Mouse (Mus musculus) skeletal muscle tissue, postnatal 0 days (tissue): ENCODE data around the gene Kdelr1. TPM values are rescaled to one million over a fixed set of nuclear protein-coding genes. Genes with fewer than 3 reads are reported as not detected.

Experiments
- polyA plus RNA-seq: library from polyadenylated mRNA; unstranded; fragments of >200 nt; fragmentation: Nextera tagmentation; extraction: Ambion mirVana; gene quantifications from 2 replicates; pipeline ENCODE4 v1.2.1, GENCODE M21; 2015

Kdelr1 gene
- polyA plus RNA-seq = 37.5 and 44.5 TPM in 2 replicates

DNA sequence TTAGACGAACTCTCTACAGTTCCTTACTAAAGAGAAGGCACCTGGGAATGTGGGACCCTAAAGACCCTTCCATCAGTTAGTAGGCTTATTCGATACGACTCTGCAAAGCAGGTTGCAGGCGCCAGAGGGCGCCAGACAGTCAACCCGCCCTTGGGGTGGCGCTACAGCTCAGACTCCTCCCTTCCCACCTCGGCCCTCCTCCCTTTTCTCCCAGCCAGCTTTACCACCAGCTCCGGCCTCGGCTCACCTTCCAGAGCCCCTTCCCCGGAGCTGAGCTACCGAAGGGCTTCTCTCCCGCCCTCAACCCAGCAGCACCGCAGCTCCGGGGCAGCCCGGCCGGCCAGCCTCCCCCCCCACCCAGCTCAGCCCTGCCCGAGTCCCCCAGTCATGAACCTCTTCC lies at the start of gene Kdelr1:
Gene Kdelr1 (plus strand): TSS at position 149 of the 400 bp plus-strand sequence.

DNA sequence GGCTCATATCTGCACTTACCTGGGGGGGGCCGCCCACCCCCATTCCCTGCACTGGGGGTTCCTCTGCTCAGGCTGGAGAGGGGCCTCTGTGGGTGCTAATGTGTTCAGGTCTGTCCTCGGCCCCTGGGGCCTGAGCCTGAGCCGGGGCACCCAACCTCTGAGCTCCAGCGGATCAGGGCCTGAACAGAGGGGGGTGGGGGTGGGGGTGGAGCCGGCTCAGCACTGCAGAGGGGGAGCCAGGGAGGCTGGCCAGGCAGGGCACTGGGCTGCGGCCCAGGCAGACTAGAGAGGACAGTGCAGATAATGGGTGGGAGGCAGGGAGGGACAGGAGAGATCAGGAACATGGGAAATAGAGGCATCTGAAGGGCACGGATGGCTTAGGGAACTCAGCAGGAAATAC lies 48.0 kb upstream of the Kdelr1 start, which contains the start of gene Kcnj14:
Gene Kcnj14 (minus strand): TSS at position 185 of the 400 bp plus-strand sequence.

DNA sequence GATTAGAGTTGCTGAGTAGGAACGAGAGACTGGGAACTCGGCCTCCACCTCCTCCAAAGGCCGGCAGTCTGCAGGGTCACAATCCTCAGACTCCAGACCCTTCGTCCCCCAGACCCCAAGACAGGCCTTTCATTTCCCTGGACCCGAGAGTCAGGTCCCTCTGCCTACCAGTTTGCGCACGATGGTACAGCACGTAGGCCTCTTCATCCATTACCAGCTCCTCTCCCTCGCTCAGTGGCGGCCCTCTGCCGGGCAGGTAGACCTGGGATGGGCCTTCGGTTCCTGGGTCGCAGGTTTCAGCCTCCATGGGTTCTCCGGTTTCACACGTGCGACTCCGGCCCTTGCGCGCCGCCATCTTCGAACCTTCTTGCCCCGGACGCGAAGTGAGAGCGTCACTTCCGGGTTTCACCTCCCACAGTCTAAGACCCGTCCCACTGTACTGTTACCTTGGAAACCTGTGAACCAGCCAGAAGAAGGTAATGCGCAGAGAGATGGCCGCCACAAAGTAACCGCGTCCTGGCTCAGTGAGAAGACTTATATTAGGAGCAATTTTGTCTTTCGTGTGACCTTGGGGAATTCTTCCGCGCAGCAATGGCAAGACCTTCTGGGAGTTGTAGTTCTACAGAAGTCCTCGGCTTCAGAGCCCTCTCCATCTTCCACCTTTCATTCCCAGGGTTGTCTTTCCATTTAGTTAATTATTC lies 42.0 kb upstream of the Kdelr1 start, which contains the start of gene Grwd1:
Gene Grwd1 (minus strand): TSS at position 518 of the 701 bp plus-strand sequence.

DNA sequence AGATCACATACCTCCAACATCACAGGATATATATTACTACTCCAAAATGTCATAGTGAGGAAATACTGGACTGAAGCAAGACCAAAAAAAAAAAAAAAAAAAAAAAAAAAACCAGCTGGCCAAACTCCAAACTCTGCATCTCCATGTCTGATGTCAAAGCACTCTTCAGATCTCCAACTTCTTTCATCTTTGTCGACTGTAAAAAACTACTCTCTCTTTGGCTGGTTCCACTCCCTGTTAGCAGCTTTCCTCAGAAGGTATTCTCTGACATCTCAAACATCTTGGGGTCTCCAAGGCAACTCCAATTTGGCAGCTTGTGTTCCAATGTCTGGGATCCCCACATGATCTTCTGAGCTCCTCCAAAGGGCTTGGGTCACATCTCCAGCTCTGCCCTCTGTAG lies 5.7 kb downstream of the Kdelr1 start, which contains the start of gene Grin2d:
Gene Grin2d (minus strand): TSS at position 101 of the 400 bp plus-strand sequence.

DNA sequence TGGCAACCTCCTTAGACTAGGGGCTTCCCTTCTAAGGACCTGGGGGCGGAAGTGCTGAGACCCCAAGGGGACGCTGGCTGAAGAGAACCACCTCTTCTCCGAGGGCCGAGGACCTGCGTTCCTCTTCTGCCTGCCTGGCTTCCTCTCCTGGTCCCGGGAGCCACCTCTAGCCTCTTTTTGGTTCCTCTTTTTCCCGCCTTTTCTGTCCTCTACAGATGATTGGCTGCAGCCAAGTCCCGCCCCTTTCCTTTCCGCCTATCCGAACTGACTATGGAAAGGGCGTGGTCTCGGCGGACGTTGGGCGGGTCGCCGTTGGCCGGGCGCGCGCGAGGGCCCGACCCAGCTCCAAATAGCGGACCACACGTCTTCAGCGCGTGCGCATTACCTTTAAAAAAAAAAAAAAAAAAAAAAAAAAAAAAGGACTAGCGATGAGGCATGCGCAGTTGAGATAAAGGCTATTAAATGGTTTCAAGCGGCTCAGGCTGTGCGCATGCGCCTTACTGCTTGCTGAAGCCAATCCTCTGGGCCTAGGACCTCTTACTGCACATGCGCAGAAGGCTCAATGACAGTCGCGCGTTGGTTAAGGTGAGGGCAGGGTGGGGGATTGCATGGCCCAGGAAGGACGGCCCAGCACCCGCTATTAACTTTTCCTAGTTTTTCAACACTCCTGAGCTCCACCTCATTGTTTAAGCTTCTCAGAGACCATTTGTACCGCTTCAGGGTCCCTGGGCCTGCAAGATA lies 24.1 kb downstream of the Kdelr1 start, which contains the start of the genes Syngr4 and Tmem143:
Gene Syngr4 (minus strand): TSS at position 198 of the 741 bp plus-strand sequence.
Gene Tmem143 (plus strand): TSS at position 425 of the 741 bp plus-strand sequence.

DNA sequence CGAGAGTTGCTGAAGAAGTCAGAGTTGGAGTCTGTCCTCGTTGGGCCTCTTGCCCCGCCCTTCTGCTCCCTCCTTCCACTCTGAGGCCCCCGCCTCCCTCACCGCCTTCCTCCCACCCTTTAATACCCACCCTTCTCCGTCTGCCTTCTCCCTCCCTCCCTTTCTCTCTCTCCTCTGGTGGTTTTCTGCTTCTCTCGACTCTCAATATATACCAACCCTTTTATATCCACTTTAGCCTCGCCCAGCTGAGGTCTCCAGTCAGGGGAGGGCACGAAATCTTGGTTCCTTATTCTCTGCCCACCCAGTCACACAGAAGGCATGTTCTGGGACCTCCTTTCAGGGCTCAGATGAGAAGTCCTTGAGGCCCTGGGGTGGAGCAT lies 48.7 kb downstream of the Kdelr1 start, which contains the start of gene Emp3:
Gene Emp3 (minus strand): TSS at position 163 of the 380 bp plus-strand sequence.

DNA sequence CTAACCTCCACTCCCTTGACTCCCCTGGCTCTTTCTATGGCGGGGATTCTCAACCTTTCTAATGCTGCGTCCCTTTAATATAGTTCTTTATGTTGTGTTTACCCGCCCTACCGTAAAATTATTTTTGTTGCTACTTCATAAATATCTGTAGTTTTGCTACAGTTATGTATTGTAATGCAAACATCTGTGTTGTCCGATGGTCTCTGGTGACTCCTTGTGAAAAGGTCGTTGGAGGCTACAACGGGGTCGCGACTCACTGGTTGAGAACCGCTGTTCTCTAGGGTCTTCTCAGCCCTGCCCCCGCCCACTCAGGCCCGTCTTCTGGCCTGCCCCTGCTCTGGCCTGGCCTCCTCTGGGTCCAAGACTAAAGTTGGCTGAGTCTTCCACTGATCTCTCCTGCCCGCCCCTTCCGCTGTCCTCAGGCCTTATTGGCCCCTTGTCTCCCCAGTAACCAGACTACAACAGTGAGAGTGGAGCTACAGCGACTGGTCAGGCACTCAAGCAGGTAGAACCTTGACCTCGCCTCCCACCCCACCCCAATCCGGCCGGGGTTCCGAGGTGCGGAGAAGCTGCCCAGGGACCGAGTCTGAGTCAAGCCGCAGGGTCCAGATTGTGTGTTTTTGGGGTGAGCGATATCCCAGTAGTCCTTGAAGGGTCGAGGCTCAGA lies 51.3 kb downstream of the Kdelr1 start, which contains the start of gene Ccdc114:
Gene Ccdc114 (plus strand): TSS at position 311 of the 667 bp plus-strand sequence.

Other genes with a start within 250 kb of the Kdelr1 start
- gene Rasip1, start 245.3 kb upstream of the Kdelr1 start, polyA plus RNA-seq = 10.3 and 13.9 TPM in 2 replicates
- gene Mamstr, start 232.8 kb upstream of the Kdelr1 start, polyA plus RNA-seq = 139 and 174 TPM in 2 replicates
- gene Fut2, start 206.4 kb upstream of the Kdelr1 start, polyA plus RNA-seq = 1.9 and 2.1 TPM in 2 replicates
- 1.6 and 1.7 TPM in 2 replicates for gene Ntn5, start 188.8 kb upstream of the Kdelr1 start, polyA plus RNA-seq
- gene Sec1, start 178.4 kb upstream of the Kdelr1 start, polyA plus RNA-seq = 0.33 and 0.40 TPM in 2 replicates
- 2.4 and 3.0 TPM in 2 replicates for gene Car11, start 172.9 kb upstream of the Kdelr1 start, polyA plus RNA-seq
- gene Dbp, start 167.7 kb upstream of the Kdelr1 start, polyA plus RNA-seq = 9.9 and 10.3 TPM in 2 replicates
- gene Rpl18, start 157.3 kb upstream of the Kdelr1 start, polyA plus RNA-seq = 568 and 577 TPM in 2 replicates
- gene Sphk2, start 154.8 kb upstream of the Kdelr1 start, polyA plus RNA-seq = 11.7 and 13.4 TPM in 2 replicates
- 0.10 and 0.17 TPM in 2 replicates for gene Fam83e, start 151.6 kb upstream of the Kdelr1 start, polyA plus RNA-seq
- gene Spaca4, start 147.0 kb upstream of the Kdelr1 start, polyA plus RNA-seq = not detected in 2 replicates
- 0.18 TPM in 1 of 2 replicates, not detected in the other for gene Lmtk3, start 89.0 kb upstream of the Kdelr1 start, polyA plus RNA-seq
- 0.21 and 5.3 TPM in 2 replicates for gene Sult2b1, start 88.1 kb upstream of the Kdelr1 start, polyA plus RNA-seq
- 42.5 and 48.2 TPM in 2 replicates for gene Cyth2, start 58.2 kb upstream of the Kdelr1 start, polyA plus RNA-seq
- gene Kcnj14, start 48.0 kb upstream of the Kdelr1 start, polyA plus RNA-seq = 0.31 and 0.54 TPM in 2 replicates
- 27.3 and 27.6 TPM in 2 replicates for gene Grwd1, start 41.8 kb upstream of the Kdelr1 start, polyA plus RNA-seq
- 0.33 and 0.34 TPM in 2 replicates for gene Grin2d, start 5.6 kb downstream of the Kdelr1 start, polyA plus RNA-seq
- gene Syngr4, start 23.9 kb downstream of the Kdelr1 start, polyA plus RNA-seq = 0.45 and 1.2 TPM in 2 replicates
- 9.8 and 11.6 TPM in 2 replicates for gene Tmem143, start 24.2 kb downstream of the Kdelr1 start, polyA plus RNA-seq
- 111 and 129 TPM in 2 replicates for gene Emp3, start 48.6 kb downstream of the Kdelr1 start, polyA plus RNA-seq
- 2.0 and 2.4 TPM in 2 replicates for gene Ccdc114, start 51.3 kb downstream of the Kdelr1 start, polyA plus RNA-seq
- 0.16 and 0.65 TPM in 2 replicates for gene Abcc6, start 157.5 kb downstream of the Kdelr1 start, polyA plus RNA-seq
- 14.5 and 14.8 TPM in 2 replicates for gene Nomo1, start 160.9 kb downstream of the Kdelr1 start, polyA plus RNA-seq
- gene Kcnj11, start 228.0 kb downstream of the Kdelr1 start, polyA plus RNA-seq = 7.8 and 10.6 TPM in 2 replicates